Mouse (Mus musculus) liver, postnatal 0 days (tissue): ENCODE data around the gene Gpr146.
"Not testable (repeated sequence)": the region's sequence is repeated elsewhere in the genome, so short reads cannot be mapped to it uniquely, and the experiment has no call there.

Experiments used
- CTCF ChIP-seq: sonication (generic); IDR thresholded peaks from 2 replicates; pipeline ENCODE4 v1.5.1; 2016; ENCODE audit warnings: antibody characterized with exemption, low read depth
- EP300 ChIP-seq: IDR thresholded peaks from 2 replicates; pipeline ENCODE4 v1.6.1; 2016; ENCODE audit warnings: antibody characterized with exemption, low read depth, mild to moderate bottlenecking

DNA sequence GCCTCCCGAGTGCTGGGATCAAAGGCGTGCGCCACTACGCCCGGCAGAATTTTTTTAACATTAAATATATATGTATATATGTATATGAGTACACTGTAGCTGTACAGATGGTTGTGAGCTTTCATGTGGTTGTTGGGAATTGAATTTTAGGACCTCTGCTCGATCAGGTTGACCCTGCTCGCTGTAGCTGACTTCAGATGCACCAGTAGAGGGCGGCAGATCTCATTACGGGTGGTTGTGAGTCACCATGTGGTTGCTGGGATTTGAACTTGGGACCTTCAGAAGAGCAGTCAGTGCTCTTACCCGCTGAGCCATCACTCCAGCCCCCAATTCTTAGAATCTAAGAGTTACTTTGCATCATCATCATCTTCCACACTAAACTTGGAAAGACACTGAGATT lies 43.1 kb upstream of the Gpr146 start:
- peak; percentile 27 for TF ChIP-seq CTCF
- TF ChIP-seq EP300, result not testable (repeated sequence)
